Mouse (Mus musculus): ENCODE results near the gene Tmem86b.
"Not testable (repeated sequence)": the region's sequence is repeated elsewhere in the genome, so short reads cannot be mapped to it uniquely, and the experiment has no call there.

The Tmem86b gene

GRCm38 (mm10) chr7:4647992-4648391, 16.8 kb upstream of the Tmem86b start:
- no peak for DNase-seq (ENCODE audit: low spot score in 2 of 2)

GRCm38 (mm10) chr7:4647291-4647690, 16.1 kb upstream of the Tmem86b start:
- no peak for DNase-seq (ENCODE audit: low spot score in 2 of 2)

DNA sequence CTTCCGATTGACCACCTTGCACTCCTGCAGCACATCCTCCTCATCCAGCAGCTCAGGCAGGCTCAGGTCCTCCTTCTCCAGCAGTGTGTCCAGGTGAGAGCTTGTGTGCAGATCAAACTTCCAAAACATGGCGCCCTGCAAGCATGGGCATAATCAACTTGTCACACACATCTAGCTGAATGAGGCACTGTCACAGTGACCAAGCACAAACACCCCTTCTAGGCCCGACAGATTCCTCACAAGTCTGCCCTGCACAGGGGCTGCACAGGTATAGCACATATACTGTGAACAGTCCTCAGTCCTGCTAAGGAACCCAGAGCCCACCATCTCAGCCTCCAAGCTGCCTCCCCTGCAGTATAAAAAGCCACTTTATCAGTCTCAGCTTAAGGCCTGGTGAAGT, 15.6 kb upstream of the Tmem86b start:
- no peak for DNase-seq (ENCODE audit: low spot score in 2 of 2)

DNA sequence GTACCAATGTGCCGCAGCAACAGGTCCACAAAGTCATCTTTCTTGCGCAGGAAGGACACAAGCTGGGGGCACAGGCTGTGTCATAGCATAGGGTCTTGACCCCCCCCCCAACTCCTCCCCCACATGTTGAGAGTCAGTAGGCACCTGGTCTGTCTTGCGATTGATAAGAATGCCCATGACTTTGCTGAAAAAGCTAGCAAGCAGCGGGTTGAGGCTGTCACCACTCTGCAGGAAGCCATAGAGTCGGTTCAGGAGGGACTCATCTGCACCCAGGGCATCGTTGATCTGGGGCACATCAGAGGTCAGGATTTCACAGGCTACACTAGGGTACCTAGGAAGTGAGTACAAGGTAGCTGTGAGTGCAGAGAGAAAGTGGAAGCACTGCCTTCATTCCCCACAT, 12.0 kb upstream of the Tmem86b start:
- DNase-seq (ENCODE audit: low spot score in 2 of 2), result no peak

DNA sequence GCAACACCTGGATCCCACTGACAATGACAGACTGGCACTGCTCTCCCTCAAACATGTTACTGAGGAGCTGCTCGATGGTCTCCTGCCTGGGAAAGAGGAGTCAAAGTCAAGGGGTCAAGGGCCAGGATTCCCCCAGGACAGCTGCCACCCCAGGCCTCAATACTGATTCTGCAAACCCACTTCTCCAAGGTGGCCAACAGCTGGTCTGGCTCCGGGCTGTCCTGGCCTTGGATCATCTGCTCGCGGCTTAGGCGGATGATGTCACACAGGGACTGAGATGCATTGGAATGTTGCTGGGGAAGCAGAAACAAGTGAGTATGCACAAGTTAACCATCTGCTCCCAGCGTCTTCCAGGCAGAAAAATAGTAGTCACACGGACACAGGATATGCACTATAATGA, 10.7 kb upstream of the Tmem86b start:
- DNase-seq (ENCODE audit: low spot score in 2 of 2), result no peak

DNA sequence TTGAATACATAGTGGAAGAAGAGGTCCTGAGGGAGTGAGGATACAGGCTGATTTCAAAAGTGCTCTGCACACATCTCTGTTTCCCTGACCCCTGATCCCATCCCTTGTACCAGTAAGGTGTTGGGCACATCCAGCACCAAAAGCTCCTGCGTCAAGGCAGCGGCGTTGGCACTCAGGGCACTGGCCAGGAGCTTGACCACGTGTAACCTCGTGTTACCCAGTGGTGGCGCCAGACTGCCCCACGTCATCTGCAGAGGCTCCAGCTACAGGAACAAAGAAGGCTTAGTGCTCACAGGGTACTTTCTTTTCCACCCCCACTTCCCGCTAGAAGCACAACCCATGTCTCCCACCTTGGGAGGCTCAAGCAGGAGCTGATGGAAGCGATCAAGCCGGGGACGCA, 9.9 kb upstream of the Tmem86b start:
- no peak for DNase-seq (ENCODE audit: low spot score in 2 of 2)

DNA sequence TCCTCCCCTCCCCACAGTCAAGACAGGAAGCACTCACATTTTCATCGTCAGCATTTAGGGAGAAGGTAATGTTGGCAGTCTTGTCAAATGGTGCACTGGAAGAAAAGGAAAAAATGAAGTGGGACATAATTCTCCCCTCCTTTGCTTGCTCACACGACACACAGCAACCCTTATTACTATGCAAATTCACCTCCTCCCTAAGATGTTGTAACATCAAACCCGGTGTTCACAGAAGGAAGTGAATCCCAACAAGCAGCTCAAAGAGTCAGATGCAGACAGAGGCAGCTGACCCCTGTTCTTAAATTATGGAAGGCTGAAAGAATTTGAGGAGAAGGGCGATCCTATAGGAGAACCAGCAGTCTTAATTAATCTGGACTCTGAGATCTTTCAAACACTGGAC, 5.0 kb upstream of the Tmem86b start:
- no peak for DNase-seq (ENCODE audit: low spot score in 2 of 2)

DNA sequence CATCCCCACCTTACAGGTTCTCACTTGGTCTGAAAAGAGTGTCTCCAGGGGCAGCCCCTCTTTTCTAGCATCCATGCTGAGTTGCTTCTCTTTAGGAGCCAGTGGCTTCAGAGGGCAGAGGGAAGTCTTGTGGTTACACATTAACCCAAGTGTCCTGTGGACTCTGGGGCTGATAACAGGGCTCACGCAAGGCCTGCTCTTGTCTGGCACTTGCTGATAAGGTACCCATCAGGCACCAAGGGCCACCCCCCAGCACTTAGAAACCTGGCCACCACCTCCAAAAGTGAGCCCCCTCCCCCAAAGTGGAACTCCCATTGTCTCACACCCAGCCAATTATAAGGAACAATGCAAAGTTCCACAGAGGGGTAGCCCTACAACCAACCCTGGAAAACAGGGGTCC, 1.0 kb downstream of the Tmem86b start:
- no peak for DNase-seq (ENCODE audit: low spot score in 2 of 2)

DNA sequence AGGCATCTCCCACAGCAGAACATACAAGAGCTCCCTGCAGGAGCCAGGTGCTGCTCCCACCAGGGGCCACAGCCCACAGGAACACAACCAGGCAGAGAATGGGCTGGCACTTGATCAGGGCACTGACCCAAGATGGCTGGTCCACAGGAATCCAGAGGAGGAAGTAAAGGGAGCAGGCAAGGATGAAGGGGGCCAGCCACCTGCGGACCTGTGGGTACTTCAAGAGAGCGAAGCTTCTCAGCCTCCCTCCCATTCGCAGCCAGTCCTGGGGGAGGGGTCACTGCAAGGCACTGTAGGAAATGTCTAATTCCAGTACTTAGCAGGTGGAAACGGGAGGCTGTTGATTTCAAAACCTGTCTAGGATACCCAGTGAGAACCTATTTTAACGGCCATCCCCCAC, 1.6 kb downstream of the Tmem86b start:
- no peak for DNase-seq (ENCODE audit: low spot score in 2 of 2)

GRCm38 (mm10) chr7:4625928-4626327, 5.3 kb downstream of the Tmem86b start:
- no peak for DNase-seq (ENCODE audit: low spot score in 2 of 2)

GRCm38 (mm10) chr7:4624343-4624742, 6.9 kb downstream of the Tmem86b start:
- no peak for DNase-seq (ENCODE audit: low spot score in 2 of 2)

DNA sequence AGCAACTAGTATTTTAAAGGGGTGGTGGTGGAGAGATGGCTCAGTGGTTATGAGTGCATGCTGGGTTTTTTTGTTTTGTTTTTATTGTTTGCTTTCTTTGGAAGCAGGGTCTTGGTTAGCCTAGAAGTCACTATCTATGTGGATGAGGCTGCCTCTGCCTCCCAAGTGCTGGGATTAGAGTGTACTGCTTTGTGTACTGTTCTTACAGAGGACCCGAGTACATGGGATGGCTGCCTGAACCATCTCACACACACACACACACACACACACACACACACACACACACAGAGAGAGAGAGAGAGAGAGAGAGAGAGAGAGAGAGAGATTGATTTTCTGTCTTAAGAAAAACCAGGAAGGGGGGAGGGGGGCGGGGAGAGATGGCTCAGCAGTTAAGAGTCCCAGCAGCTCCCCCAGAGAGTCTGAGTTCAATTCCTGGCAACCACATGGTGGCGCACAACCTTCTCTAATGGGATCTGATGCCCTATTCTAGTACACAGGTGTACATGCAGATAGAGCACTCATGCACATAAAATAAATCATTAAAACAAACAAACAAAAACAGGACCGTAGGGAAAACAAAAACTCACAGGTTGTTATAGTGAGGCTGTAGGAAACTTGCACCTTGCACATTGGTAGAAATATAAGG, 7.6 kb downstream of the Tmem86b start:
- DNase-seq (ENCODE audit: low spot score in 2 of 2), result no peak

- no peak for DNase-seq (ENCODE audit: low spot score in 2 of 2)
These were observed 11.2 kb downstream of the Tmem86b start for GRCm38 (mm10) chr7:4619979-4620378.

DNA sequence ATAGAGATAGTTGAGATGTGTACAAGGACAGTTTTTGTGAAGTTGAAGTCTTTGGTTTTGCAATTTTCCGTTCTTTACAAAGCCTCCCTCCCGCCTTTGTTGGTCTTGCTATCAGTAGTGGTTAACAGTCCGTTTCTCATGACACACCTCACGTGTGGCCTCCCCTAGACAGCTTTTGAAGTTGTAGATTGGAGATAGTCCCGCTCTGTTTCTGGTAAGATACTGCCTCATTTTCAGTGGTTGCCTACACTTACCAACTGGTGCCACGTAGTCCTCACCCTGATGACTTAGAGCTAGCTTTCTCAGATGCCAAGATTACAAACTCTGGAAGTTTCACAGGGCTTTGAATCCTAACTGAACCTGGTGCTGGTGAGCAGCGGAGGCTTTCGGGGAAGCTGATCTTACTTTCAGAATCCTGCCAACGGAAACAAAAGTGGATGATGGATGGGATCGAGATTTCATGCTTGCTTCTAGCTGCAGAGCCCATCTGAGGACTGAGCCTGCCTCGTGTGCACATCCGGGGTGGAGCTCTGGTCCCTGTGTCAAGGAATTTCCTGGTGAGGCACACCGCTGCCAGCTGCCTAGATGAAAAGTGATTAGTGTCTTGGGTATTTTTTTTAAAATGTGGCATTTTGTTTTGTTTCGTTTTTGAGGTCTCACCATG, 17.4 kb downstream of the Tmem86b start:
- DNase-seq (ENCODE audit: low spot score in 2 of 2), result no peak

DNA sequence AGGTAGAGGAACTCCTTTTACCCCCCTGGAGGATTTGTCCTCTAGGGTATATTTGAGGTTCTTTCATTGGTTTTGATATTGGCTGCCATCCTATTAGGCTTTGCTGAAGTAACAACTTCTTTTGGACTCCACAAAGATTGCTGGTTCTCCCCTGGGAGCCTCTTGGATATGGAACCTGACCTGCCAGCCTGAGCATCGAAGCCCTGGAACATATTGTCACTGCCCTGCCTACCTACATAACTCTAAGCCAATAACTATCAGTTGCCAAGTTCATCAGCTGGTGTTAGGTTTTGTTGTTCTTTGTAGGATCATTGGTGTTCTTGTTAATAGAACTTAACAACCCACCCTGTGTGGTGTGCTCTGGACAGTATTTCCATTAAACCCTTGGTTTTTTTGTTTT, 18.3 kb downstream of the Tmem86b start:
- no peak for DNase-seq (ENCODE audit: low spot score in 2 of 2)

- no peak for DNase-seq (ENCODE audit: low spot score in 2 of 2)
These were observed 18.8 kb downstream of the Tmem86b start for GRCm38 (mm10) chr7:4612386-4612785.

- no peak for DNase-seq (ENCODE audit: low spot score in 2 of 2)
These were observed 19.3 kb downstream of the Tmem86b start for GRCm38 (mm10) chr7:4611921-4612341.

GRCm38 (mm10) chr7:4611511-4611910, 19.7 kb downstream of the Tmem86b start:
- DNase-seq (ENCODE audit: low spot score in 2 of 2), result no peak

DNA sequence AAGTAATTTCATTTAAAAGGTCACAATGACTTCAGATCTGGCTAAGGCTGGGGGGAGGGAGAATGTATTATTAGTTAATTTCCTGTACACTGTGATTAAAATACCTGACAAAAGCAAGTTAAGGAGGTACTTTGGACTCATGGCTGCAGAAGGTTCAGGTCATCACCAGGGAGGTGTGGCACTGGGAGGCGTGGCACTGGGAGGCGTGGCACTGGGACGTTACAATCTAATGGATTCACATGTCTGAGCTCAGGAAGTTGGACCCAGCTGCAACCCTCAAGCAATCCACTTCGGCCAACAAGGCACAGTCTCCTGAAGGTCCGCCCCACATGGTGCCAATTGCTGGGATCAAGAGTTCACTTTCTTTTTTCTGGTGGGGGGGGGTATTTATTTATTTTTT, 23.2 kb downstream of the Tmem86b start:
- DNase-seq (ENCODE audit: low spot score in 2 of 2), result no peak

DNA sequence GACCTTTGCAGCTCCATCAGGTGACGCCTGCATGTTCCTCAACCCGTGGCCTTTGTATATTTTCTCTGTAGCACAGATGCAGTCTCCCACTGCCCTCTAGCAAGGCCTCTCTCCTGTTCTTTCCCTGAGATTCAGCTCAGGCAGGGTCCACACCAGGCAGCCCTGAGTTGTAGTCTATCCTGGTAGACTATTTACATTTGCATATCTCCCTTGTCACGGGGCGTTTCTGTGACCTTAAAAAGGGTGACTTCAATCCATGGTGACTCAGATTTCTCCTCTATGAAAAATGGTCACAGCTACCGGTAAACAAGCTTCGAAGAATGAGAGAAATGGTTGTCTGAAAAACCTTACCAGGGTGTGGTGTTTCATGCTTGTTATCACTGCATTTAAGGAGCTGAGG, 27.3 kb downstream of the Tmem86b start, which contains the start of gene Ptprh:
Ptprh (minus strand) TSS at position 169 of the 400 bp plus-strand sequence.
- DNase-seq (ENCODE audit: low spot score in 2 of 2), result no peak

DNA sequence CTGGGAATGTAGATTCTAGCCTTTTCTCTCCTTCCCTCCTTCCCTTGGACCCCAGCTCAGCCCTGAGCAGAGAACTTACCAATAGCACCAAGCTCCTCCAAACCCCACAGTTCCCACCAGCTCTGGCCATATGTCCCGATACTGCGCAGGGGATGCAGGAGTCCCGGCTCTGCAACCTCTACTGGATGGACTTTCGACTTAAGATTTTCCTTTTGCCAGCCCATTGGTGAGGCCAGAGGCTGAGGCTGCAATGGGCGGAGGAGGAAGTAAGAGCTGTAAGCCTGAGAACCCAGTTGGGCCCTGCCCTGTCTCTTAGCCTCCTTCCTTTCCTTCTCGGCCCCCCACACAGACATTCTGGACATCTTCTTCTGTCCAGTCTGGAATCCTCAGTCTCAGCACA, 28.3 kb downstream of the Tmem86b start:
- DNase-seq (ENCODE audit: low spot score in 2 of 2), result no peak

- not testable (repeated sequence) for DNase-seq (ENCODE audit: low spot score in 2 of 2)
These were observed 34.2 kb downstream of the Tmem86b start for GRCm38 (mm10) chr7:4597046-4597445.

GRCm38 (mm10) chr7:4581481-4581880, 49.7 kb downstream of the Tmem86b start:
- not testable (repeated sequence) for DNase-seq (ENCODE audit: low spot score in 2 of 2)
